Comparison of ENCODE assay signal across 8 mouse cellular contexts in genomic region chr2:160597582-160598281, GRCm38 (mm10). TPM values are rescaled to one million over a fixed set of nuclear protein-coding genes. Genes with fewer than 3 reads are reported as not detected.
DNase-seq lines count a peak whose midpoint lies in the region; ATAC-seq and TF ChIP-seq lines count a peak whose summit lies in the region.

No protein-coding gene starts in this region.

- DNase-seq in 3T3-L1 (ENCODE audit: low read depth, low spot score): peak; percentile 91
- peak; percentile 41 for DNase-seq in adrenal gland, adult 8-10 months
- DNase-seq in embryo, embryonic 9.5 days (ENCODE audit: extremely low spot score): peak; percentile 78
- peak; percentile 59 for DNase-seq in heart, adult 8-10 months (ENCODE audit: low spot score)
- peak; percentile 69 for DNase-seq in kidney, adult 2 months
- DNase-seq in limb, embryonic 11.5 days (ENCODE audit: low spot score): peak; percentile 87
- DNase-seq in midbrain, embryonic 14.5 days: peak; percentile 89
- peak; percentile 36 to 68 for DNase-seq in spleen, adult 18-20 months

- no peak overlapping the region for H3K4me3 ChIP-seq in kidney, adult 2 months (ENCODE audit: insufficient read depth, low read depth, low read length)
- H3K4me3 ChIP-seq in limb, embryonic 11.5 days (ENCODE audit: low read depth, low read length): no peak overlapping the region
- no peak overlapping the region for H3K4me3 ChIP-seq in midbrain, embryonic 14.5 days (replicated peaks; ENCODE audit: low read depth, low read length)

- WGBS in kidney, adult 2 months: 30% methylated on average over 12 of the region's 12 CpGs
- WGBS in limb, embryonic 11.5 days: 37% methylated on average over 12 of the region's 12 CpGs
- 32% methylated on average over 12 of the region's 12 CpGs for WGBS in midbrain, embryonic 14.5 days

- H3K27ac ChIP-seq in kidney, adult 2 months (ENCODE audit: insufficient read depth, low read depth, low read length): no peak overlapping the region
- no peak overlapping the region for H3K27ac ChIP-seq in limb, embryonic 11.5 days (replicated peaks; ENCODE audit: low read depth, low read length)
- H3K27ac ChIP-seq in midbrain, embryonic 14.5 days (replicated peaks; ENCODE audit: low read depth, low read length): no peak overlapping the region

- peak; percentile 99 for TF ChIP-seq CTCF in kidney, adult 2 months (conservative IDR thresholded peaks at IDR 0.05; ENCODE audit: insufficient read depth, insufficient read length, low read depth, low read length)

- no peaks in the 10 kb centered on the region for H3K36me3 ChIP-seq in kidney, adult 2 months (ENCODE audit: control insufficient read depth, insufficient read depth, low read length)
- H3K36me3 ChIP-seq in limb, embryonic 11.5 days (ENCODE audit: control insufficient read depth, insufficient read depth, low read length): no peaks in the 10 kb centered on the region
- no peaks in the 10 kb centered on the region for H3K36me3 ChIP-seq in midbrain, embryonic 14.5 days (ENCODE audit: control insufficient read depth, insufficient read depth, low read length)

- TF ChIP-seq POLR2A in kidney, adult 2 months (IDR thresholded peaks at IDR 0.05; ENCODE audit: low read depth, low read length): no peak

- H3K9ac ChIP-seq in limb, embryonic 11.5 days (ENCODE audit: low read length): no peak overlapping the region
- H3K9ac ChIP-seq in midbrain, embryonic 14.5 days (replicated peaks; ENCODE audit: low read length): no peak overlapping the region

- no peaks in the 10 kb centered on the region for H3K4me1 ChIP-seq in kidney, adult 2 months (ENCODE audit: control insufficient read depth, insufficient read depth, low read length)
- no peaks in the 10 kb centered on the region for H3K4me1 ChIP-seq in limb, embryonic 11.5 days (ENCODE audit: control insufficient read depth, insufficient read depth, low read length)
- no peaks in the 10 kb centered on the region for H3K4me1 ChIP-seq in midbrain, embryonic 14.5 days (ENCODE audit: control insufficient read depth, insufficient read depth, low read length)

- H3K4me2 ChIP-seq in limb, embryonic 11.5 days (ENCODE audit: low read depth, severe bottlenecking): no peak overlapping the region
- no peak overlapping the region for H3K4me2 ChIP-seq in midbrain, embryonic 14.5 days (ENCODE audit: low read length)

- H3K27me3 ChIP-seq in kidney, adult 2 months (replicated peaks; ENCODE audit: control insufficient read depth, insufficient read depth, low read length): no peaks in the 10 kb centered on the region
- no peaks in the 10 kb centered on the region for H3K27me3 ChIP-seq in limb, embryonic 11.5 days (ENCODE audit: control insufficient read depth, insufficient read depth, low read length)
- no peaks in the 10 kb centered on the region for H3K27me3 ChIP-seq in midbrain, embryonic 14.5 days (ENCODE audit: control insufficient read depth, insufficient read depth, low read length)

- ATAC-seq in limb, embryonic 11.5 days (ENCODE audit: insufficient number of reproducible peaks, low FRiP score, low TSS enrichment, low read depth): no peak
- ATAC-seq in midbrain, embryonic 14.5 days (ENCODE audit: low FRiP score, low TSS enrichment): peak; percentile 74; the same call in 1 of the 2 replicates

- H3K9me3 ChIP-seq in limb, embryonic 11.5 days (ENCODE audit: control insufficient read depth, low read length): no peaks in the 10 kb centered on the region
- no peaks in the 10 kb centered on the region for H3K9me3 ChIP-seq in midbrain, embryonic 14.5 days (ENCODE audit: control insufficient read depth, low read length)

RNA-seq across cellular contexts. Expression of gene Top1, which starts 48.0 kb away (rescaled TPM):
- 10 to 100 TPM; 69.6 to 84.6 (median 76.7) TPM for total RNA-seq in adrenal gland, adult 8-10 months (2022)
- 10 to 100 TPM; 39.8 to 46.9 (median 43.0) TPM for total RNA-seq in heart, adult 8-10 months (2022)
- polyA plus RNA-seq in kidney, adult 2 months (2012; rRNA removed): 7.0 and 9.2 TPM in 2 replicates
- polyA plus RNA-seq in limb, embryonic 11.5 days (2014; fragmentation: Nextera tagmentation; extraction: Ambion mirVana): 122 and 125 TPM in 2 replicates
- polyA plus RNA-seq in midbrain, embryonic 14.5 days (2014; fragmentation: Nextera tagmentation; extraction: Ambion mirVana): 83.2 and 83.5 TPM in 2 replicates

Comparison
In these comparisons a context has a peak if more than half of its experiments do, and no peak if none do; other contexts are left out.
1. DNase-seq: peak in every context shown above with its lines; median percentile 91 in 3T3-L1; 89 in midbrain, embryonic 14.5 days; 87 in limb, embryonic 11.5 days; 78 in embryo, embryonic 9.5 days; 69 in kidney, adult 2 months; 59 in heart, adult 8-10 months; 52 in spleen, adult 18-20 months; 41 in adrenal gland, adult 8-10 months.